Mouse (Mus musculus): ENCODE results near the gene Hinfp. TPM values are rescaled to one million over a fixed set of nuclear protein-coding genes. Genes with fewer than 3 reads are reported as not detected.

Hinfp gene
- total RNA-seq, 2 experiments from 2014 or later, result 34.0 to 35.8 TPM

DNA sequence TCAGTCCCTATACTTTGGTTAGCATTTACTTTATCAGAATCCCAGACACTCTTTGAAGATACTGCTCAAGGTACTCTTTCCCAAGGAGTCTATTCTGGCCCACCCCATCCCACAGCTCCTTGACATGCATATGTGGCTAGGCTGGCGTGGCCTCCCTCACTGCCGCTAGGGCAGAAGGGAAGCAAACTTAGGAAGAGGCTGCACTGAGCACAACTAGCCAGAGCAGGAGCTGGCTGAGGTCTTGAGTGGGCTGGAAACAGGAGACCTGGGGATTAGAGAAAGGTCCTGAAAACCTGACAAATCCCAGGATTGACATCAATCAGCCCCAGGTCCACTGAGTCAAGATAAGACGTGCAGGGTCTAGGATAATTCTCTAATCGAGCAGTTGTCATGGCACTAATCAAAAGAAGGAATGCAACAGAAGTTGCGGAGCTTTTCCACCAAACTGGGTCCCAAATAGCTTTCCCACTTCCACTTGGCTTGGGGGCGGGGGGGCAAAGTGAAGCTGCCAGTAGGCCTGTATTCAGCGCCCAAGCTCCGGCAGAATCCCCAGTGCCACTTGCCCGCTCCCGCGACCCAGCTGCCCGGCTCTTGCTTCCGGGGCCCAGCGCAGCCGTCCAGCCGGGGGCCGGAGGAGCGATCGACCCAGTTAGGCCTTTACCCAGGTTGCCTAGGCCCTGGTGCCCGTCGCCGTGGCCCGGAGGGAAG is 38.0 kb downstream of the Hinfp start:
- intact Hi-C loops (cut with DNase I), result no loop called here
- no peak for DNase-seq

DNA sequence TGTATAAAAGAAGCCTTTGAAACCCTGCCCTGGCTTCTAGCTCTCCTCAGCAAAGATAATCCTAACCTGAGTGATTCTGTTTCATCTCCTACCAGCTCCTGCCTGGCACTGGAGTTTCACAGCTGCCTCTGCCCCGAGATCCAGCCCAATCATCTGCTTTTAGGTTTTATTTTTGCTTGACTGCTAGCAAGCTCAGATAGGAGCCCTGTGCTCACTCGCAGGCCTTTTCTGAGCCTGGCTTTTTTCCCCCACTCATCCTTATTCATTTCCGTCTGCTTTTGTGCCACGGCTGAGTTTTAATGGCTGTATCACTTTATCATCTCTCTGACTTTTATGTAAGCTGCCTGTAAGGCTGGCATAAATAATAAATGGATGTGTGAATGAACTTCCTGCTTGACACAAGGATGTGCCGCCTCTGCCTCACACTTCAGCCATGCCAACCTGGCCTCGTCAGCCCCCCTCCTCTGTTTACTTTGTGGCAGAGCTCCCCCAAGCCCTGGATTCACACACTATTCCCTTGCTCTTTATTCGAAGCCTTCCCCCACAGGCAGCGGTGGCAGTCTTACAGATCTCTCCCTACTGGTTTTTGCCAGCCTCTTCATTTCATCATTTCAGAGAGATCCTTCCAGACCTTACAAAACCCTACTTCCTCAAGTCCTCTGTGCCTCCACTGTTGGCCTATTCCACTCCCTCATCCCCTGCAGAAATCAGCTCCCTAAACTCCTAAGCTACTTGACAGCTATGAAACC is 38.8 kb downstream of the Hinfp start:
- intact Hi-C loops (cut with DNase I), result no loop called here
- no peak for DNase-seq

DNA sequence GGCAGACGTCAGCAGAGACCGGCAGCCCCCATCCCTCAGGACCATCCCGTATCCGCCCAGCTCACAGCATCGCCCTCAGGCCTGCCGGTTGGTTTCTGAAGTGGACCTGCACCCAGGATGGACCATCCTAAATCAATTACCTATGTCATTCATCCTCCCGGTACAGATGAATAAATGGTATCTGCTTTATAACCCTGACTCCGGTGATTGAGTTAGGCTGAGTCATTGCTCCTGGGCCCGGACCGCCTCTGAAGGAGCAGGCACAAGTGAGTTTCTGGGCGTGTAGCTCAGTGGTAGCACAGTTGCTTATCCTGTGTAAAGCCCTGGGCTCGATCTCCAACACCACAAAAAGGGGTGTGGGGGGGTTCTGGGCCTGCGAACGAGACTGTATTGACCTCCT is 44.1 kb downstream of the Hinfp start:
- intact Hi-C loops (cut with DNase I), result no loop called here
- no peak for DNase-seq

DNA sequence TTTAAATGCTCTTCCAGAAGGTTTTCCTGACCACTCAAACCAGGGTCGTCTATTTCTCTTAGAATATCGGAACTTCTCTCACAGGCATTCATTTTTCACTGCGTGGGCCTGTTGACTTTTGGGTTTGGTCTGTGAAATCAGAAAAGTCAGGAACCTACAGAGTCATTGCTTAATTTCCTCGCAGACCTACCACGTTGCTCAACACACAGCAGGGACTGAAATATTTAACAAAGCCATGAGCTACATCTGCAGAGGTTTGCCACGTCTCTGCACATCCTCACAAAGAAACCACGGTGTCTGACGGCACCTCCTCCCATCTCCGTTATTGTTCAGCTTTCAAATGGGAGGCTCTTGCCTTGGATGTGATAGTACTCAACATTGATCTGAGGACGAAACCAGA is 46.5 kb downstream of the Hinfp start:
- intact Hi-C loops (cut with DNase I), result no loop called here
- no peak for DNase-seq

DNA sequence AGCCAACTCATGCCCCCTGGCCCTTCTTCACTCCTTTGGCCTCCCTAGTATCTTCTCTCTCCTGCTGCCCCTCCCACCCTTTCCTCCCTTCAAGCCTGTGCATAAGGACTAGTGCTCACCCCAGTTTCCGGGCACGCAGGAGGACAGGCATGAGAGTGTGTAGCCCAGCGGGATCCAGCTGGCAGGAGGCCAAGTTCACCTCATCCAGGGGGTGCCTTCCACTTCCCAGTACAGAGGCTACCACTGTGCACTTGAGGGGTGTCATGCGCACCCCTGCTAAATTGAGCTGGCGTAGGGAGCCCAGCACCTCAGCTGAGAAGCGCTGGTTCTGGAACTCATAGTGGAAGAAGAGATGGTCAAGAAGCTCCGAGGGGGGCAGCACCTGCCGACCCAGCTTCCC is 49.3 kb downstream of the Hinfp start:
- intact Hi-C loops (cut with DNase I), result no loop called here
- no peak for DNase-seq

DNA sequence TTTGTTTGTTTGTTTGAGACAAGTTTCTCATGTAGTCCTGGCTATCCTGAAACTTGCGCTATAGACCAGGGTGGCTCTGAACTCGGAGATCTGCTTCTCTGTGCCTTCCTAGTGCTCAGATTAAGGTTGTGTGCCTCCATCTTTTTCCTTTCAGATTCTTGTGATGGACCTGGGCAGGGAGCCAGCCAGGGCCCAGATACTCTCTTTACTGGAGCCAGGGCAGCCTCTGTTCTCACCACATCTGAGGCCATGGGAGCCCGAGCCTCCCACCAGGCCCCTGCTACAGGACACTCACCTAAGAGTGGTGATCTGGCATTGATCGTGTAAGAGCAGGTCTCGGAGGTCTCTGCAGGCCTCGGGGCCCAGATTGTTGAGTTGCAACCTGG is 50.3 kb downstream of the Hinfp start:
- intact Hi-C loops (cut with DNase I), result no loop called here
- DNase-seq, result peak; percentile 37

DNA sequence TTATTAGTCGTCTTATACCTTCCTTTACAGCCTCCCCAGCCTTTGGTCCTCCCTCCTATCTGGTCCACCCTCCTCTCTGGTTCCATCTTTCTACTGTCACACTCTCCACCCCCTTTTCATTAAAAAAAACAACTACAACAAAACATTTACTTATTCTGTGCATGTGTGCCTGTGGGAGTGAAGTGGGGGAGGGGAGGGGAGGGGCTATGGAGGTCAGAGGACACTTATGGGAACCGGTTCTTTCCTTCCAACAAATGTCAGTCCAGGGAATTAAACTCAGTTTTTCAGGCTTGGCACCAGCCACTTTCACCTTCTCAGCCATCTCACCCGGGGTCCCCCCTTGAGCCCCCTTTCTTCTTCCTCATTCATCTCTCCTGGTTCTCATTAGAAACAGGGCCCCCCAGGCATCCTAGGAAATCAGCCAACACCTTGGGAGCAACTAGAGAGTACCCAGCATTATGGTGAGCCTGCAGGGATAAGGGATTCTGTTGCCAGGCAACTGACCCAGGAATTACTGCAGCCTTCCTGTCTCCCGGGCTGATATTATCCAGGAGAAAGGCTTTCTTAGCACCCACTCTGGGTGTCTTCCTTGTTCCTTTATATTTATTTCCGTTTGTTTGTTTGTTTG is 50.8 kb downstream of the Hinfp start:
- peak; percentile 21 for DNase-seq
- intact Hi-C loops (cut with DNase I), result no loop called here

DNA sequence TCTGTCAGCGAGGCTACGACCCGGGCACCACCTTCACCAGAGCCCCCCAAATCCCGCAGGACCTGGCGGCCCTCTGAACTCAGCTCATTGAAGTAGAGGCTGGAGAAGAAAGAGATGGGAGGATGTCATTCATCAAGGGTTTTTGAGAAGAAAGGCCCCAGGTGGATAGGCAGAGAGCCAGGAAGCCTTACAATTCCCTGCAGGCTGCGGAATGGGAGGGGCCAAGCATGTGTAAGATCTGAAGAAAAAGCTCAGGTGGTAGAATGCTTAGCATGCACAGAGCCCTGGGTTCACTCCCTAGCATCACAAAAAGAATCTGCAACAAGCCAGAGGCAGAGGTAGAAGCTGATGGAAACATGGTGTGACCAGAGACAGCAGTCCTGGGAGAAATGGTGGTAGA is 52.0 kb downstream of the Hinfp start:
- no peak for DNase-seq
- intact Hi-C loops (cut with DNase I), result no loop called here

DNA sequence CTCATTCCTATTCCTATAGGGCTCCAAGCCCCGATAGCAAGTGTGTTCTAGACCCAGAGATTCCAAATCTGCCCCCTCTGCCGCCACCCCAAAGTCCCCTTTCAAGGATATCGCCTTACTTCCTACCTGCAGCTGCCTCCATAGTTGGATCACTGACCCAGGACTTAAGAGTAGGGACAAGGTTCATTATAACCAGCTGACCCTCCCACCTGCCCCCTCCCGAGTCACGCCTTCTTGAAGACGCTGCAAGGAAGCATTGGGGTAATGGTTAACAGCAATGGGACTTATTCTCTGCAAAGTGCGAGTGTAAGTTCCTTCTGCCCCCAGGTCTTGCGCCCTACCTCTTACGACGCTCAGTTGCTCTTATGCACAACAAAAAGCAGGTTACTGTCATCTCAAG is 54.2 kb downstream of the Hinfp start, which contains the start of gene Pdzd3:
TSS of gene Pdzd3 (minus strand) at position 158 of the 400 bp plus-strand sequence.
- DNase-seq, result no peak
- intact Hi-C loops (cut with DNase I), result no loop called here

DNA sequence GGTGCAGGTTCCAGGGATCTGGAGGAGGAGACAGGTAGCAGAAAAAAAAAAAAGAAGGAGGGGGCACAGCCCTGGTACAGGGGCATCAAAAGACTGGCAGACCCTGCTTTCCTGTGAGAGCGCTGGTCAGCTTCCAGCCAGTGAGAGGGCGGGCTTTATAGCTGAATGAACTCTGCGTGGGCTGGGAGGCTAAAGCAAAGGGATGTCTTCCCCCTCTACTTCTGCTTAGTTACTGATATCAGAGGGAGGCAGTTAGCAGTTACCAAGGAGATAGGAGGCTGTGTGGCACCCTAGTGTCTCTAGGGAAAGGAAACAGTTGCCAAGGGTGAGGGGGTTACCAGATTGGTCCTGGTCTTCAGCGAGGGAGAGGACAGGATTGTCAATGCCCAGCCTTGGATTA is 55.0 kb downstream of the Hinfp start:
- intact Hi-C loops (cut with DNase I), result no loop called here
- no peak for DNase-seq

DNA sequence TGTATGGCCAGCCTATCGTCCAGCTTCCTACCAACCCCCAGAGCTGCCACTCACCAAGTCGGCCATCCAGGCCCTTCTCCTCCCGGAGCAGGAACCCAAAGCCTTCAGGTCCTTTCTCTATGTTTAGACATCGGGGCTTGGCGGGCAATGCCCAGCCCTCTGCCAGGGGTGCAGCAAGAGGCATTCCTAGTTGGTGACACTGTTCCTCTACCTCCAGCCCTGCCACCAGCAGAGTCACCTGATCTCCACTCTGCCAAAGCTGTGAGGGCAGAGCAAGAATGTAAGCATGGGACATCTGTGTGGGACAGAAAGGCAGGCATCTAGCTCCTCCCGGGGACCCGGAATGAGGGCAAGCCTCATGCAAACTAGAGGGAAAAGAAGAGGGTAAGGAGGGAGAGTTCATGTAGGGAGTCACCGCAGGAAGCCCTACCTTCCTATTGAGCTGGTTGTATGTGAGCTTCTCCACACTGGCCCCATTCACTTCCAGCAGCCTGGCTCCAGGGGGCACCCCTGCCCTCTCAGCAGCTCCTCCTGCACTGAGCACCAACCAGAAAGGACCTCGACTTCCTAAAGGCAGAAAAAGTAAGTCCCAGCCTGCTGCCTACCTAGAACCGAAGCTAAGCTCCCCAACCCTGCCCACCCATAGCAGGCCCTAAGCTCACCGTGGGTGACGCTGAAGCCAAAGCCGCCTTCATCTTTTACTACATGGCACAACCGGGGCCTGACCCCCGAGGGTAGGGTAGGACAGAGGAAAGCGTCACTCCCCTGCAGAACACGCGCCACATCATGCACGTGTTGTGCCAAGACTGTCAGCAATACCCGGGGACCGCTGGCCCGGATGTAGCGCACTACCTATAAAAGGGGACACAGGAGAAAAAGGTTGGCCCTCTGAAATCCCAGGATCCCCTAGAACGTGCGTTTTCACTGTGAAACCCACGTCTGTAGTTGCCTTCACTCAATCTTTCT is 56.0 kb downstream of the Hinfp start:
- DNase-seq, result peak; percentile 53
- intact Hi-C loops (cut with DNase I), result no loop called here

DNA sequence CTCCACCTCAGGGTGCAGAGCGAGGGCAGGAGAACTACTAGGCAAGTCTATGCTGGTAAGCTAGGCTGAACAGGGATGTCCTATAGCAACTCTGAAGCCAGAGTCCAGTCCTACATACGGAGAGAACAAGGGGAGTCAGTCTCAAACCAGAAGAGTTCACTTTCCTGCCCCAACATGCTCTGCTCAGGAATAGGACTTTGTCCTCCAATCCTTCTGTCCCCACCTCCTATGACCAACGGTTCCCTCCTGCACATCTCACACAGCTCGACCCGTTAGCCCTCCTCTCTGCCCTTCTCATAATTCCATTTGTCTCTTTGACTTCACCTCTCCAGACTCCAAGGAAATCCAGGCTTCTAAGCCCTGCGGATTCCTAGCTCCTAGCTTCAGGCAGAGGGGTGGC is 57.6 kb downstream of the Hinfp start:
- DNase-seq, result no peak
- intact Hi-C loops (cut with DNase I), result no loop called here

DNA sequence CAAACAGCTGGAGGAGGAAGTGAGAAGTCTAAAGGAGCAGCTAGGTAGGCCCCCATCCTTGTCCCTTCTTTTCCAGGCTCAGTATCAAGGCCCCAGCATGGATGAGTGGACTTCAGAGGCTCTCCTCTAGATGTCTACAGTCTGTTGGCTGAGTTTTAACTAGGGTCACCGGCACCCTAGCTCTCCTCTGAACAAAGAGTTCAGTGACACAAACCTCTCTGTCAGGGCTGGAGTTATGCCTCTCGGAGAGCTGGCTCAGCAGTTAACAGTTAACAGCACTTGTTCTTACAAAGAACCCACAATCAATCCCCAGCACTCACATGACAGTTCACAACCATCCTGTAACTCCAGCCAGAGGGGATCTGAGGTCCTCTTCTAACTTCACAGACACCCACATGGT is 61.9 kb downstream of the Hinfp start:
- intact Hi-C loops (cut with DNase I), result no loop called here
- DNase-seq, result no peak

Small RNA genes within 50 kb of the gene (microRNA-seq; reads per million reads assigned to microRNA genes)
- not detected for gene Gm44335

Other genes with a start within 250 kb of the Hinfp start
- gene Usp2, start 238.7 kb downstream of the Hinfp start, total RNA-seq (2021), result 10 to 100 TPM; 30.2 to 31.9 TPM
- not detected for gene Mfrp, start 203.9 kb downstream of the Hinfp start, total RNA-seq (2021)
- gene C1qtnf5, start 198.4 kb downstream of the Hinfp start, total RNA-seq (2021), result 10 to 100 TPM in 1 of 2 experiments, 1 to 10 TPM in 1; 5.3 to 10.6 TPM
- gene Gm49380, start 192.2 kb downstream of the Hinfp start, total RNA-seq (2021), result under 1 TPM in 1 of 2 experiments, not detected in 1; 0.44 TPM
- gene Rnf26, start 192.2 kb downstream of the Hinfp start, total RNA-seq (2021), result 10 to 100 TPM; 31.1 to 33.1 TPM
- gene Mcam, start 171.2 kb downstream of the Hinfp start, total RNA-seq (2021), result 10 to 100 TPM; 13.7 to 16.9 TPM
- 10 to 100 TPM; 58.4 to 62.4 TPM for gene Cbl, start 71.6 kb downstream of the Hinfp start, total RNA-seq (2021)
- 1 to 10 TPM; 3.5 to 4.6 TPM for gene Ccdc153, start 65.0 kb downstream of the Hinfp start, total RNA-seq (2021)
- under 1 TPM; 0.40 to 0.72 TPM for gene Pdzd3, start 54.2 kb downstream of the Hinfp start, total RNA-seq (2021)
- gene Nlrx1, start 37.1 kb downstream of the Hinfp start, total RNA-seq (2021), result 1 to 10 TPM; 8.3 to 8.8 TPM
- 10 to 100 TPM; 64.0 to 71.1 TPM for gene Abcg4, start 17.1 kb downstream of the Hinfp start, total RNA-seq (2021)
- 10 to 100 TPM; 69.5 to 74.9 TPM for gene C2cd2l, start 14.6 kb upstream of the Hinfp start, total RNA-seq (2021)
- 10 to 100 TPM; 20.4 to 22.2 TPM for gene Dpagt1, start 20.3 kb upstream of the Hinfp start, total RNA-seq (2021)
- 10 to 100 TPM; 81.0 to 82.7 TPM for gene H2afx, start 29.0 kb upstream of the Hinfp start, total RNA-seq (2021)
- 10 to 100 TPM; 21.5 to 23.8 TPM for gene Hmbs, start 38.6 kb upstream of the Hinfp start, total RNA-seq (2021)
- 10 to 100 TPM; 39.5 to 45.9 TPM for gene Vps11, start 56.0 kb upstream of the Hinfp start, total RNA-seq (2021)
- 10 to 100 TPM; 87.2 to 90.0 TPM for gene Hyou1, start 73.8 kb upstream of the Hinfp start, total RNA-seq (2021)
- gene Slc37a4, start 91.2 kb upstream of the Hinfp start, total RNA-seq (2021), result 10 to 100 TPM; 41.5 to 44.9 TPM
- 1,000 to 10,000 TPM in 1 of 2 experiments, 100 to 1,000 TPM in 1; 978 to 1,068 TPM for gene Rps25, start 101.5 kb upstream of the Hinfp start, total RNA-seq (2021)
- gene Trappc4, start 101.9 kb upstream of the Hinfp start, total RNA-seq (2021), result 100 to 1,000 TPM; 126 to 129 TPM
- 10 to 100 TPM; 21.6 to 23.4 TPM for gene Ccdc84, start 112.9 kb upstream of the Hinfp start, total RNA-seq (2021)
- gene Foxr1, start 135.5 kb upstream of the Hinfp start, total RNA-seq (2021), result not detected
- gene Upk2, start 149.3 kb upstream of the Hinfp start, total RNA-seq (2021), result not detected
- 100 to 1,000 TPM; 109 to 113 TPM for gene Bcl9l, start 177.2 kb upstream of the Hinfp start, total RNA-seq (2021)

Measured in left cerebral cortex, postnatal 4 days (tissue).